Mouse (Mus musculus) c-Kit-positive CD71-positive TER-119-positive erythroid progenitor cells, embryonic 14.5 days (primary cell): ENCODE results near the gene Lmx1b.

Source experiments
- DNase-seq: peaks from one replicate; pipeline ENCODE4 v3.0.0-alpha.2; 2013; ENCODE audit warnings: low spot score

The Lmx1b gene

DNA sequence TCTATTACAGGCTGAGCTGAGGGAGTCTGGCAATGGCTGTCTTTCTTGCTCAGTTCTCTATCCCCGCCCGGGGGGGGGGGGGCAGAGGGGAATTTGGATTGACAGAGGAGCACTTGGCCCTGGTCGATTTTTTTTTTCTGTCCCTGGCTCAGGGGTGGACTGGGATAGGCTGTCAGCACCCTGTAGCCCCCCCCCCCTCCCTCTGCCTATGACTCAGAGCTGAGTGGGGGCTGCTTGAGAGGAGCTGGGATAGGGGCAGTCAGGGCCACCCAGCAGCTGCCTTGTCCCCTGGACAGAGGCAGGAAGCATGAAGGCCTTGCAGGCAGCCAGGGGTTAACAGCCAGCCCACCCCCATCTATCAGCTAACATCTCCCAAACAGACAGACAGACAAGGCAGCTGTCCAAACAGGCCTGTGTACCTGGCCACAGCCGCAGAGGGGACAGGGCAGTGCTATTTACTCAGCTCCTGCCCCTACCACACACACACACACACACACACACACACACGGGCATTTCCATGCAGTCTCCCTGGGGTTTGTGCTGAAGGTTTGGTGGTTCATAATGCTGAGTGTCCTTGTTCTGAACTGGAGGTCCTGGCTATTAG is 57.8 kb downstream of the Lmx1b start:
- no peak for DNase-seq

GRCm38 (mm10) chr2:33581866-33582265 is 58.4 kb downstream of the Lmx1b start:
- DNase-seq, result no peak

GRCm38 (mm10) chr2:33581449-33581777 is 58.9 kb downstream of the Lmx1b start:
- no peak for DNase-seq

- DNase-seq, result no peak
Measured at GRCm38 (mm10) chr2:33580697-33581448, 59.4 kb downstream of the Lmx1b start.

- DNase-seq, result no peak
Measured at GRCm38 (mm10) chr2:33575406-33575805, 64.9 kb downstream of the Lmx1b start.

DNA sequence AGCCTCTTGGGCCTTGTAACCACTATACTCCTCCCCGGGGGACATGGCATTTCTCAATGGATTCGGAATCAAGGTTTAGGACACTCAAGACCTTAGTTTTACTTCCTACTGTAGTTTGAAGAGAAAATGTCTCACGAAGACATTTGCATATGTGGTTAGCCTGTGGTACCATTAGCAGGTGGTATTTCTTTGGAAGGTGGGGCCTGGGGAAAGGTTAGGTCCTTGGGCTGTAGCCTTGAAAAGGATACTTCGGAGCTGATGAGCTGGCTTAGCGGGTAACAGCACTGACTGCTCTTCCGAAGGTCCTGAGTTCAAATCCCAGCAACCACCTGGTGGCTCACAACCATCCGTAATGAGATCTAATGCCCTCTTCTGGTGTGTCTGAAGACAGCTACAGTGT is 67.2 kb downstream of the Lmx1b start:
- no peak for DNase-seq

- DNase-seq, result no peak
Measured at GRCm38 (mm10) chr2:33571219-33571824, 69.0 kb downstream of the Lmx1b start.

- DNase-seq, result no peak
Measured at GRCm38 (mm10) chr2:33569698-33570097, 70.6 kb downstream of the Lmx1b start.

- no peak for DNase-seq
Measured at GRCm38 (mm10) chr2:33569240-33569639, 71.1 kb downstream of the Lmx1b start.

- no peak for DNase-seq
Measured at GRCm38 (mm10) chr2:33565886-33566285, 74.4 kb downstream of the Lmx1b start.

DNA sequence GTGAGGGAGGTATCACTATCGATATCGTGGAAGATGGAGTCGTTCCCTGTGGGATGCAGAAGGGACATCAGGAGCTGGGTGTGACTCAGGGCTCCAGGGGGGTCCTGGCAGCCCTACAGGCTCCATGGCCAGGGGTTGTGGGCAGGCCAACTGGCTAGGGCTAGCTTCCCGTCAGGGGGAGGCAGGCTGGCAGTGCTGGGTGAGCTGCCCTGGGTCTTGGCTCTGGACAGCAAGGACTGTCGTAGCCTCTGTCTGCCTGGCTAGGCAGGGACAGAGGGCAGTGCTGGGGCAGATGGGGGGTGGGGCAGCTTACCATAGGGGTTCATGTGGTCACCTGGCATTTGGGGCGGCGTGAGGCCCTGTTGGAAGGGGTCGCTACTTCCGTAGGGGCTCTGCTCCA is 75.6 kb downstream of the Lmx1b start:
- no peak for DNase-seq

GRCm38 (mm10) chr2:33559752-33560151 is 80.6 kb downstream of the Lmx1b start:
- DNase-seq, result peak; percentile 20

GRCm38 (mm10) chr2:33559334-33559733 is 81.0 kb downstream of the Lmx1b start:
- DNase-seq, result no peak

DNA sequence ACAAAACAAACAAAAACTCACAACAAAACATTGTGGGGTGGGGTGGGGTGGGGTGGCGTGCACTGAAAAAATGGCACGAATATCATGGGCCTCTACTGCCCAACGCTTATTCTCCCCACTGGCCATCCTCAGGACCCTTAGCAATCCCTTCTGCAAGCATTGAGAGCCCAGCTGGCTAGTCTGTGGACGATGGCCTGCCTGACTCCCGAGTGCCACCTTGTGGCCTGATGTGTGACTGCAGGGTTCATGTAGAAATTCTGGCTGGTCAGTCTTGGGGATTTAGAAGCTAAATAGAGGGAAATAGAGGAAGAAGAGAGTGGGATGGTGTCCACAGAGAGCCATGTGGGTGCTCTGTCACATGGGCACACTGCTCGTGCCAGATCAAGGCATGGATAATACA is 82.1 kb downstream of the Lmx1b start:
- peak; percentile 45 for DNase-seq

GRCm38 (mm10) chr2:33555573-33555972 is 84.7 kb downstream of the Lmx1b start:
- no peak for DNase-seq

DNA sequence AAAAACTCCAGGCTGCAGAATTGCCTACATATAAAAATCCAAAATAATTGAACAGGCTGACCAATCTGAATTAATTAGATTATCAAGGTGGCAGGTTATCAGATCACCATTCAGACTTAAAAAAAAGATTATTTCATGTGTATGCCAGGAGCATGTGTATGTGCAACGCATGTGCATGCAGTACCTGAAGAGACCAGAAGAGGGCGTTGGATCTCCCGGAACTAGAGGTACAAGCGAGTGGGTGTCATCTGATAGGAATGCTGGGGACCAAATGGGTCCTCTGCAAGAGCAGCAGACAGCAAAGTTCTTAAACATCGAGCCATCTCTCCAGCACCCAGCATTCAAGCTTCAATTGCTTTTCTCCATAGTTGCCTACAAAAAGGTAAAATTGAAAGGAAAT is 87.6 kb downstream of the Lmx1b start:
- no peak for DNase-seq

- DNase-seq, result no peak
Measured at GRCm38 (mm10) chr2:33547595-33547994, 92.7 kb downstream of the Lmx1b start.

DNA sequence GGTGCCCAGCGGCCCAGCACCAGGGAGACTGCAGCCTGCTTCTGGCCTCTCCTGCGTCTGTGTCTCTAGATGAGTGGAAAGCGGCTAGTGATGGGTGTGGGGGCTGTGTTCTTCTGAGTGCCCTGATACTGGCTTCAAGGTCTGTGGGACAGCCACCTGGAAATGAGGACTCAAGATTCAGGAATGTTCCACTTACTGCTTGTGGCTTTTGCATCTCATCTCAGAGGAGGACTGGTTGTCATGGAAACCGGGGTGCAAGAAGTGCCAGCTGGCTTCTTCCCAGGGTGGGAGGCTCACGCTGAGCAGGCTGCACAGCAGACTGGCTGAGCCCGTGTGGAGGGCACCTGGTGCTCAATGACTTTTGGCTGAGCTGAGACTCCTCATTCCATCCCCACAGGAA is 93.4 kb downstream of the Lmx1b start:
- no peak for DNase-seq

- no peak for DNase-seq
Measured at GRCm38 (mm10) chr2:33546051-33546450, 94.3 kb downstream of the Lmx1b start.

GRCm38 (mm10) chr2:33544781-33545566 is 95.3 kb downstream of the Lmx1b start:
- no peak for DNase-seq

DNA sequence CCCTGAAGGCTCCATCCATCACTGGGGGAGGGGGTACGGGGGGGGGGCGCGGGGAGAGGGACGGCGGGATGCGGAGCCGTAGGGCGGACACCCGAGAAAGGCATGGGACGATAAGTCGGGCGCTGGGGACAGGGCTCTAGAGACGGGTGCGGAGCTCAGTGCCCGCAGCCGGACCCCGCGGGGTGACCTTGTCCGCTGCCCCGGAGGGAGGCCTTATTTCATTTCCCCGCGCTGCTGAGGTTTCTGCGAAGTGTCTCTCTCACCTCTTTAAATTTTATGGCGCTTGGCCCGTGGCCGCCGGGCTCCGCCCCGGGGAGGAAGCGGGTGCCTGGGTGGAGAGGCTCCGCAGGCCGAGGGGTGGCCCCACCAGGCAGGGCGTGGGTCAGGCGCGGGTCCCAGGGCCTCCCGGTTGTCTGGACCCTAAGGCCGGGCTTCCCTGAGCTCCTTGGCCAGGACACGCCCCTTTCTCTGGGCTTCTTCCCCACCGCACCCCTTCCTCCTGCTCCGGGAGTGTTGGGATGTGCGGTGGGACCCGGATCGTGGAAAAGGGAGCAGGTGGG is 96.0 kb downstream of the Lmx1b start:
- no peak for DNase-seq

DNA sequence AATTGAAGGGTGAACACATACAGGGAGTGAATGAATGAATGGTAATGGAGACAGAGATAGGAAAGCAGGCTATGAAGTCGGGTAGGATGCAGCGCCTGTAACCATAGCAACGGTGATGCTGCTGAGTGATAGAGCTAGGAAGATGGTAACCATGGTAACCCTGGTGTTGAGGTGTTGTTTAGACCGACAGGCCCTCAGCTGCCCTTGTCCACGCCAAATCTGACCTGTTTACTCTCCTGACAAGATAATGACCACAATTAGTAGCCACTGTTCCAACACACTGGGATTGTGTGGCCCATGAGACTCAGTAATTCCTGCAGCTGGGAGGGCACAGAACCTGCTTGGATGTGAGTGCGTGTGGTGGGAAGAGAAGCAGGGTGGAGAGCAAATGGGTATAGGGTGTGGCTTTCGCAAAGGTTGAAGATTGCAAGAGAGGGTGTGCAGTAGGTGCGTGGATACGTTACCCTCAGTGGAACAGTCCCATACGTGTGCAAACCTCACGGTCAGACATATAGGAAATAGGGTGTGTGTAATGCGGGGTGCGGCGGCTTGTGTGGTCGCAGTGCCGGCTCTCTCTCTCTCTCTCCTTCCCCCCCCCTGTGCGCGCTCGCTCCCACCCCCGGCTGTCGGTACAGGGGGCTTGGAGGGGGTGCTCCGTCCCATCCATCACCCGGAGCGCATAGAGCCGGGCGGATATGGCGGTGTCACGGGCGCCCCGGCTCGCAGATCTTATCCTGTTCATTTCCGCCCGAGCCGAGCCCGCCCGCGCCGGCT is 96.7 kb downstream of the Lmx1b start:
- DNase-seq, result no peak
